Mouse (Mus musculus) intestine, embryonic 16.5 days (tissue): ENCODE measurements around the gene Cfap52. TPM values are rescaled to one million over a fixed set of nuclear protein-coding genes. Genes with fewer than 3 reads are reported as not detected.

Experiments
- ATAC-seq: fragments of 200-750 bp; cut with Nextera tagmentation; 2 replicates; pipeline ENCODE4 v1.8.0; 2017; ENCODE audit warnings: moderate TSS enrichment, moderate library complexity
- H3K27ac ChIP-seq: fragments of 300-500 bp; sonication (generic); 2 replicates; pipeline ENCODE4 v1.5.1; 2014; ENCODE audit warnings: mild to moderate bottlenecking, low read length
- H3K27me3 ChIP-seq: fragments of 300-500 bp; sonication (generic); replicated peaks from 2 replicates; pipeline ENCODE4 v1.6.1; 2014; ENCODE audit warnings: low read length, control low read depth, mixed read lengths; ENCODE audit not compliant: control insufficient read depth, insufficient read depth
- H3K36me3 ChIP-seq: fragments of 300-500 bp; sonication (generic); 2 replicates; pipeline ENCODE4 v1.6.1; 2014; ENCODE audit warnings: low read length, control low read depth; ENCODE audit not compliant: control insufficient read depth, insufficient read depth
- H3K4me1 ChIP-seq: fragments of 300-500 bp; sonication (generic); 2 replicates; pipeline ENCODE4 v1.6.1; 2014; ENCODE audit warnings: low read length, control low read depth, mixed read lengths; ENCODE audit not compliant: control insufficient read depth, insufficient read depth
- H3K4me2 ChIP-seq: fragments of 300-500 bp; sonication (generic); 2 replicates; pipeline ENCODE4 v1.6.1; 2014; ENCODE audit warnings: low read depth, low read length, control low read depth
- H3K4me3 ChIP-seq: fragments of 300-500 bp; sonication (generic); 2 replicates; pipeline ENCODE4 v1.5.1; 2014; ENCODE audit warnings: mild to moderate bottlenecking, low read length
- H3K9ac ChIP-seq: fragments of 300-500 bp; sonication (generic); 2 replicates; pipeline ENCODE4 v1.6.1; 2014; ENCODE audit warnings: low read depth, low read length
- H3K9me3 ChIP-seq: fragments of 300-500 bp; sonication (generic); 2 replicates; pipeline ENCODE4 v1.6.1; 2016; ENCODE audit warnings: low read length, control low read depth; ENCODE audit not compliant: control insufficient read depth
- WGBS: fragments of 180-500 bp; shearing (Covaris S2); extraction: QIAGEN DNeasy Blood & Tissue Kit; methylation state at CpG from one replicate; pipeline ENCODE4 v1.1.7; 2014; 5-methylcytosine and 5-hydroxymethylcytosine counted together
- polyA plus RNA-seq: library from polyadenylated mRNA; unstranded; fragments of >200 nt; fragmentation: Nextera tagmentation; extraction: Ambion mirVana; gene quantifications from 2 replicates; pipeline ENCODE4 v1.2.1, GENCODE M21; 2015

Cfap52 gene
- polyA plus RNA-seq, 1 experiment from 2014 or later = 0.57 TPM

GRCm38 (mm10) chr11:67991240-67991639 lies 25.8 kb upstream of the Cfap52 start:
- WGBS = 64% methylated on average over 4 of the region's 4 CpGs
- no peaks in the 10 kb centered on the region for H3K27me3 ChIP-seq
- no peak overlapping the region for H3K4me3 ChIP-seq
- no peak overlapping the region for H3K27ac ChIP-seq
- no peak overlapping the region for H3K4me2 ChIP-seq
- no peaks in the 10 kb centered on the region for H3K36me3 ChIP-seq
- H3K9ac ChIP-seq = no peak overlapping the region
- H3K4me1 ChIP-seq = no peaks in the 10 kb centered on the region
- no peak for ATAC-seq
- no peaks in the 10 kb centered on the region for H3K9me3 ChIP-seq

GRCm38 (mm10) chr11:67983564-67983963 lies 18.1 kb upstream of the Cfap52 start:
- Histone ChIP-seq H3K4me1 (no peaks in the 10 kb centered on the region), H3K27me3 (no peaks in the 10 kb centered on the region), H3K9ac (no peak overlapping the region), H3K4me3 (no peak overlapping the region), H3K4me2 (no peak overlapping the region), H3K9me3 (no peaks in the 10 kb centered on the region), H3K36me3 (no peaks in the 10 kb centered on the region), H3K27ac (no peak overlapping the region)
- no peak for ATAC-seq
- WGBS = 88% methylated on average over 6 of the region's 6 CpGs

GRCm38 (mm10) chr11:67975252-67975651 lies 9.8 kb upstream of the Cfap52 start:
- no peak overlapping the region for H3K9ac ChIP-seq
- no peak overlapping the region for H3K4me2 ChIP-seq
- H3K4me3 ChIP-seq = no peak overlapping the region
- H3K36me3 ChIP-seq = 0 out of 2 replicates have a peak, but pooled peaks cover 3% of the 10 kb centered on the region
- WGBS = 2% methylated on average over 2 of the region's 2 CpGs
- ATAC-seq = no peak
- no peak overlapping the region for H3K27ac ChIP-seq
- H3K4me1 ChIP-seq = no peaks in the 10 kb centered on the region
- H3K27me3 ChIP-seq = no peaks in the 10 kb centered on the region
- no peaks in the 10 kb centered on the region for H3K9me3 ChIP-seq

- Histone ChIP-seq H3K9ac (no peak overlapping the region), H3K4me1 (no peaks in the 10 kb centered on the region), H3K27me3 (no peaks in the 10 kb centered on the region), H3K4me2 (no peak overlapping the region), H3K9me3 (no peaks in the 10 kb centered on the region), H3K36me3 (0 out of 2 replicates have a peak, but pooled peaks cover 3% of the 10 kb centered on the region), H3K4me3 (no peak overlapping the region), H3K27ac (no peak overlapping the region)
- WGBS = 57% methylated on average over 5 of the region's 5 CpGs
- no peak for ATAC-seq
Measured at GRCm38 (mm10) chr11:67973225-67973624, 7.8 kb upstream of the Cfap52 start.

- Histone ChIP-seq H3K27me3 (no peaks in the 10 kb centered on the region), H3K4me3 (no peak overlapping the region), H3K4me2 (no peak overlapping the region), H3K9ac (no peak overlapping the region), H3K27ac (no peak overlapping the region), H3K36me3 (0 out of 2 replicates have a peak, but pooled peaks cover 3% of the 10 kb centered on the region), H3K4me1 (no peaks in the 10 kb centered on the region), H3K9me3 (no peaks in the 10 kb centered on the region)
- no peak for ATAC-seq
- WGBS = 64% methylated on average over 1 of the region's 1 CpGs
Measured at GRCm38 (mm10) chr11:67972606-67973005, 7.2 kb upstream of the Cfap52 start.

- Histone ChIP-seq H3K4me2 (no peak overlapping the region), H3K9ac (no peak overlapping the region), H3K9me3 (no peaks in the 10 kb centered on the region), H3K4me1 (peaks cover 5% of the 10 kb centered on the region; the same call in 1 of the 2 replicates), H3K27me3 (no peaks in the 10 kb centered on the region), H3K36me3 (no peaks in the 10 kb centered on the region), H3K27ac (no peak overlapping the region), H3K4me3 (no peak overlapping the region)
- no peak for ATAC-seq
- WGBS = 71% methylated on average over 11 of the region's 11 CpGs
Measured at GRCm38 (mm10) chr11:67967831-67968230, 2.4 kb upstream of the Cfap52 start.

GRCm38 (mm10) chr11:67965905-67966878 lies 741 bp upstream of the Cfap52 start, which contains the start of gene Stx8:
Gene Stx8, plus strand, starts transcription at chr11:67966193.
- no peaks in the 10 kb centered on the region for H3K9me3 ChIP-seq
- WGBS = under 1% methylated on average over 28 of the region's 28 CpGs
- peak within 1 kb of the TSS; percentile 91 for H3K9ac ChIP-seq
- H3K27ac ChIP-seq = peak within 1 kb of the TSS; percentile 6; the same call in 1 of the 2 replicates
- peak; percentile 87 for ATAC-seq
- no peaks in the 10 kb centered on the region for H3K36me3 ChIP-seq
- H3K4me1 ChIP-seq = peaks cover 5% of the 10 kb centered on the region; the same call in 1 of the 2 replicates
- H3K27me3 ChIP-seq = no peaks in the 10 kb centered on the region
- peak within 1 kb of the TSS; percentile 62 for H3K4me2 ChIP-seq
- H3K4me3 ChIP-seq = peak within 1 kb of the TSS; percentile 86

GRCm38 (mm10) chr11:67964110-67964509 lies 1.3 kb downstream of the Cfap52 start:
- WGBS = 71% methylated on average over 6 of the region's 6 CpGs
- H3K4me3 ChIP-seq = no peak overlapping the region
- H3K4me2 ChIP-seq = no peak overlapping the region

GRCm38 (mm10) chr11:67954413-67954812 lies 11.0 kb downstream of the Cfap52 start:
- Histone ChIP-seq H3K4me1 (no peaks in the 10 kb centered on the region), H3K27me3 (no peaks in the 10 kb centered on the region), H3K36me3 (no peaks in the 10 kb centered on the region), H3K4me2 (no peak overlapping the region), H3K9me3 (no peaks in the 10 kb centered on the region), H3K27ac (no peak overlapping the region), H3K4me3 (no peak overlapping the region), H3K9ac (no peak overlapping the region)
- WGBS = 93% methylated on average over 6 of the region's 6 CpGs
- ATAC-seq = no peak

More at GRCm38 (mm10) chr11:67964110-67964509, 1.3 kb downstream of the Cfap52 start:
- H3K4me1 ChIP-seq = peaks cover 5% of the 10 kb centered on the region; the same call in 1 of the 2 replicates
- no peak overlapping the region for H3K9ac ChIP-seq
- ATAC-seq = no peak
- H3K27me3 ChIP-seq = no peaks in the 10 kb centered on the region
- no peaks in the 10 kb centered on the region for H3K9me3 ChIP-seq
- H3K36me3 ChIP-seq = no peaks in the 10 kb centered on the region
- H3K27ac ChIP-seq = no peak overlapping the region
